In genomic region chr2:73912264-73912663, GRCm38 (mm10) we compare ENCODE assay signal across 18 mouse cellular contexts. TPM values are rescaled to one million over a fixed set of nuclear protein-coding genes. Genes with fewer than 3 reads are reported as not detected.
DNase-seq lines count a peak whose midpoint lies in the region; ATAC-seq lines count a peak whose summit lies in the region.
"Had no signal": no experiment of that assay in that cellular context is flagged by ENCODE, and none has a peak within 500 bp of the region (broad histone marks: within the 10 kb centered on the region; RNA-seq: fewer than 3 reads in every experiment).

No protein-coding gene starts in this region.

- peak; percentile 23 to 36 for DNase-seq in B cell, adult 2 months
- DNase-seq in NIH3T3 (ENCODE audit: low read depth), result peak; percentile 36
- no peak for DNase-seq in layer of hippocampus, adult 9-11 months
- DNase-seq: kidney, adult 18-20 months; kidney, postnatal 4 days; lung, postnatal 10 days; right cerebral cortex, postnatal 4 days; thymus, postnatal 36 days had no signal

- peak overlapping the region; percentile 94 for H3K27ac ChIP-seq in heart, embryonic 15.5 days
- H3K27ac ChIP-seq in heart, embryonic 12.5 days (ENCODE audit: poor library complexity, severe bottlenecking), result no peak overlapping the region
- H3K27ac ChIP-seq in liver, embryonic 16.5 days (ENCODE audit: low read length), result no peak overlapping the region

- H3K4me1 ChIP-seq in heart, embryonic 15.5 days (replicated peaks), result peaks cover 14% of the 10 kb centered on the region
- H3K4me1 ChIP-seq in heart, embryonic 12.5 days (replicated peaks), result peaks cover 11% of the 10 kb centered on the region
- peaks cover 9% of the 10 kb centered on the region for H3K4me1 ChIP-seq in liver, embryonic 16.5 days (ENCODE audit: control insufficient read depth, low read depth, low read length)

- peaks cover 25% of the 10 kb centered on the region for H3K36me3 ChIP-seq in heart, embryonic 15.5 days
- peaks cover 24% of the 10 kb centered on the region for H3K36me3 ChIP-seq in heart, embryonic 12.5 days
- H3K36me3 ChIP-seq in liver, embryonic 16.5 days (ENCODE audit: control insufficient read depth, insufficient read depth), result peaks cover 19% of the 10 kb centered on the region

- peak overlapping the region; percentile 61; the same call in 1 of the 2 replicates for H3K4me2 ChIP-seq in heart, embryonic 15.5 days
- no peak overlapping the region for H3K4me2 ChIP-seq in heart, embryonic 12.5 days
- H3K4me2 ChIP-seq in liver, embryonic 16.5 days (ENCODE audit: low read depth, low read length), result peak overlapping the region; percentile 77; the same call in 1 of the 2 replicates

- ATAC-seq in heart, embryonic 15.5 days (replicated peaks; ENCODE audit: insufficient number of reproducible peaks, insufficient read depth, low FRiP score, low read depth), result no peak
- no peak for ATAC-seq in heart, embryonic 12.5 days (ENCODE audit: insufficient number of reproducible peaks, low FRiP score)
- no peak for ATAC-seq in liver, embryonic 16.5 days (ENCODE audit: low read depth)
- no peak for ATAC-seq in frontal cortex, adult (ENCODE audit: low TSS enrichment)

- no peaks in the 10 kb centered on the region for H3K27me3 ChIP-seq in heart, embryonic 15.5 days
- no peaks in the 10 kb centered on the region for H3K27me3 ChIP-seq in heart, embryonic 12.5 days (replicated peaks)
- no peaks in the 10 kb centered on the region for H3K27me3 ChIP-seq in liver, embryonic 16.5 days (ENCODE audit: control insufficient read depth, insufficient read depth, low read depth, low read length)
- H3K27me3 ChIP-seq: hindbrain, embryonic 12.5 days; midbrain, embryonic 15.5 days; neural tube, embryonic 13.5 days had no signal

- H3K4me3 ChIP-seq in heart, embryonic 15.5 days, result no peak overlapping the region
- H3K4me3 ChIP-seq in heart, embryonic 12.5 days, result no peak overlapping the region
- no peak overlapping the region for H3K4me3 ChIP-seq in liver, embryonic 16.5 days (ENCODE audit: low read depth, low read length)

- H3K9me3 ChIP-seq in heart, embryonic 15.5 days (replicated peaks), result no peaks in the 10 kb centered on the region
- no peaks in the 10 kb centered on the region for H3K9me3 ChIP-seq in heart, embryonic 12.5 days (replicated peaks)
- H3K9me3 ChIP-seq in liver, embryonic 16.5 days (replicated peaks; ENCODE audit: control insufficient read depth, low read length), result no peaks in the 10 kb centered on the region
- H3K9me3 ChIP-seq: embryonic facial prominence, embryonic 13.5 days; forebrain, embryonic 10.5 days; hindbrain, embryonic 12.5 days; limb, embryonic 12.5 days; midbrain, embryonic 15.5 days; neural tube, embryonic 13.5 days had no signal

- no peak overlapping the region for H3K9ac ChIP-seq in heart, embryonic 15.5 days
- no peak overlapping the region for H3K9ac ChIP-seq in heart, embryonic 12.5 days
- no peak overlapping the region for H3K9ac ChIP-seq in liver, embryonic 16.5 days (ENCODE audit: low read depth, low read length)

- WGBS in heart, embryonic 15.5 days, result 61% methylated on average over 3 of the region's 3 CpGs
- WGBS in heart, embryonic 12.5 days, result 65% methylated on average over 3 of the region's 3 CpGs
- WGBS in liver, embryonic 16.5 days (ENCODE audit: insufficient replicate concordance), result 14% methylated on average over 3 of the region's 3 CpGs

RNA-seq across cellular contexts. Expression of gene Atp5g3, which starts 1.1 kb away (rescaled TPM):
- polyA plus RNA-seq in heart, embryonic 15.5 days (2015; fragmentation: Nextera tagmentation; extraction: Ambion mirVana), result 2,396 and 3,120 TPM in 2 replicates
- 1,951 and 2,142 TPM in 2 replicates for polyA plus RNA-seq in heart, embryonic 12.5 days (2016; fragmentation: Nextera tagmentation; extraction: Ambion mirVana)
- polyA plus RNA-seq in liver, embryonic 16.5 days (2015; fragmentation: Nextera tagmentation; extraction: Ambion mirVana), result 713 and 723 TPM in 2 replicates

RNA-seq across cellular contexts. Expression of gene Atf2, which starts 19.8 kb away (rescaled TPM):
- polyA plus RNA-seq in heart, embryonic 15.5 days (2015; fragmentation: Nextera tagmentation; extraction: Ambion mirVana), result 38.1 and 39.3 TPM in 2 replicates
- polyA plus RNA-seq in heart, embryonic 12.5 days (2016; fragmentation: Nextera tagmentation; extraction: Ambion mirVana), result 47.9 and 50.3 TPM in 2 replicates
- polyA plus RNA-seq in liver, embryonic 16.5 days (2015; fragmentation: Nextera tagmentation; extraction: Ambion mirVana), result 21.3 and 22.8 TPM in 2 replicates
